Mouse (Mus musculus) hindbrain, embryonic 13.5 days (tissue): ENCODE data around the gene Ptges2. TPM values are rescaled to one million over a fixed set of nuclear protein-coding genes. Genes with fewer than 3 reads are reported as not detected.

Experiments used
- ATAC-seq: fragments of 200-750 bp; cut with Nextera tagmentation; 2 replicates; pipeline ENCODE4 v1.8.0; 2017; ENCODE audit warnings: moderate TSS enrichment; ENCODE audit not compliant: low FRiP score
- H3K27ac ChIP-seq: fragments of 300-500 bp; sonication (generic); 2 replicates; pipeline ENCODE4 v1.5.1; 2015; ENCODE audit warnings: inconsistent platforms, mild to moderate bottlenecking, moderate library complexity
- H3K27me3 ChIP-seq: fragments of 300-500 bp; sonication (generic); 2 replicates; pipeline ENCODE4 v1.6.1; 2015; ENCODE audit warnings: mild to moderate bottlenecking, inconsistent platforms
- H3K36me3 ChIP-seq: fragments of 300-500 bp; sonication (generic); 2 replicates; pipeline ENCODE4 v1.6.1; 2015; ENCODE audit warnings: mild to moderate bottlenecking, inconsistent platforms
- H3K4me1 ChIP-seq: fragments of 300-500 bp; sonication (generic); replicated peaks from 2 replicates; pipeline ENCODE4 v1.6.1; 2015; ENCODE audit warnings: inconsistent platforms
- H3K4me2 ChIP-seq: fragments of 300-500 bp; sonication (generic); 2 replicates; pipeline ENCODE4 v1.6.1; 2015; ENCODE audit warnings: inconsistent platforms, mild to moderate bottlenecking, moderate library complexity
- H3K4me3 ChIP-seq: fragments of 300-500 bp; sonication (generic); 2 replicates; pipeline ENCODE4 v1.5.1; 2015; ENCODE audit warnings: mild to moderate bottlenecking, inconsistent platforms
- H3K9ac ChIP-seq: fragments of 300-500 bp; sonication (generic); 2 replicates; pipeline ENCODE4 v1.6.1; 2015; ENCODE audit warnings: mild to moderate bottlenecking, inconsistent platforms
- H3K9me3 ChIP-seq: fragments of 300-500 bp; sonication (generic); 2 replicates; pipeline ENCODE4 v1.6.1; 2016; ENCODE audit warnings: inconsistent platforms
- WGBS: fragments of 180-500 bp; shearing (Covaris S2); methylation state at CpG from one replicate; pipeline ENCODE4 v1.1.7; 2015; 5-methylcytosine and 5-hydroxymethylcytosine counted together
- polyA plus RNA-seq: library from polyadenylated mRNA; unstranded; fragments of >200 nt; fragmentation: Nextera tagmentation; extraction: Ambion mirVana; gene quantifications from 2 replicates; pipeline ENCODE4 v1.2.1, GENCODE M21; 2015

Ptges2 gene
- polyA plus RNA-seq, 1 experiment from 2014 or later = 41.2 TPM

- Histone ChIP-seq H3K9me3 (no peaks in the 10 kb centered on the region), H3K27me3 (no peaks in the 10 kb centered on the region), H3K9ac (peak overlapping the region; percentile 87), H3K27ac (peak overlapping the region; percentile 96), H3K36me3 (peaks cover 12% of the 10 kb centered on the region; the same call in 1 of the 2 replicates), H3K4me3 (peak overlapping the region; percentile 77), H3K4me2 (peak overlapping the region; percentile 79), H3K4me1 (peaks cover 45% of the 10 kb centered on the region)
- 0% methylated on average over 25 of the region's 25 CpGs for WGBS
- ATAC-seq = peak; percentile 97
Measured at GRCm38 (mm10) chr2:32451870-32452372, 56.2 kb downstream of the Ptges2 start.

DNA sequence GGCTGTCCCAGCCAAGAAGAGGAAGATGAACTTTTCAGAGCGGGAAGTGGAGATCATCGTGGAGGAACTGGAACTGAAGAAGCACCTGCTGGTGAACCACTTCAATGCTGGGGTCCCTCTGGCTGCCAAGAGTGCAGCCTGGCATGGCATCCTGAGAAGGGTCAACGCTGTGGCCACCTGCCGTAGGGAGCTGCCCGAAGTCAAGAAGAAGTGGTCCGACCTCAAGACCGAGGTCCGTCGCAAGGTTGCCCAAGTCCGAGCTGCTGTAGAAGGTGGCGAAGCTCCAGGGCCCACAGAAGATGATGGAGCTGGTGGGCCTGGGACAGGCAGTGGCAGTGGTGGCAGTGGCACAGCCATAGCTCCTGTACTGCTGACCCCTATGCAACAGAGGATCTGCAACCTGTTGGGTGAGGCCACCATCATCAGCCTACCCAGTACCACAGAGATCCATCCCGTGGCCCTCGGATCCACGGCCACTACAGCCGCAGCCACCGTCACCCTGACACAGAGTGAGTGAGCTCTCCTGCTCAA lies 56.8 kb downstream of the Ptges2 start:
- peaks cover 42% of the 10 kb centered on the region for H3K4me1 ChIP-seq
- H3K27ac ChIP-seq = peak overlapping the region; percentile 52
- H3K4me2 ChIP-seq = peak overlapping the region; percentile 79
- 95% methylated on average over 16 of the region's 16 CpGs for WGBS
- H3K9ac ChIP-seq = no peak overlapping the region
- no peaks in the 10 kb centered on the region for H3K27me3 ChIP-seq
- H3K9me3 ChIP-seq = no peaks in the 10 kb centered on the region
- H3K36me3 ChIP-seq = peaks cover 12% of the 10 kb centered on the region; the same call in 1 of the 2 replicates
- peak overlapping the region; percentile 77 for H3K4me3 ChIP-seq
- ATAC-seq = peak; percentile 9

DNA sequence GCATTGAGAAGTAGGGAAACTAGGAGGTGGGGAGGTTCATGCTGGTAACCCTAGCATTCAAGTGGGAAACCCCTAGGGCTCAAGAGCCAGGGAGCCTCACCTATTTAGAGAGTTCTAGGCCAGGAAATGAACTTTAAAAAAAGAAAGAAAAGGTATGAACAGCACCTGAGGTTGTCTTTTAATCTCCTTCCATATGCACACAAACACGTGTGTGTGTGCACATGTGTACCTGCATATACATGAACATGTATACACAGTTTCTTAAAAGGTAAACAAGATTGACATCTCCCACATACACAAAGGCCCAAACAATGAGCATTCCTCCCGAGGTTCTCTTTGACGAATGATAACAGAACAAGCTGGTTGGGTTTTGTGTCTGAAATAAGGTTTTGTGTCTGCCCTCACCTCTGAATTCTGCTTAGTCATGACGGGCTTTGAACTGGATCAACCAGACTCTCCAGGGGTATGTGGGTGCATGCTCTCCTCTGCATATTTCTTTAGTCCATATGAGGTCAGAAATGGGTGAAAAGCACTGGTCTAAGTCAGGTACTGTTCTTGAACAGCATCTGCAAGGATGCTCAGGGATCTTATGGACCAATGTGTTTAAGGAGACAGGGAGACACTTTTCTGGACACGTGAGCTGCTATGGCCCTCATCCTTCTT lies 58.1 kb downstream of the Ptges2 start:
- WGBS = 84% methylated on average over 5 of the region's 5 CpGs
- Histone ChIP-seq H3K27ac (no peak overlapping the region), H3K9ac (no peak overlapping the region; the same call in 1 of the 2 replicates), H3K4me1 (peaks cover 40% of the 10 kb centered on the region), H3K4me2 (no peak overlapping the region), H3K9me3 (no peaks in the 10 kb centered on the region), H3K27me3 (no peaks in the 10 kb centered on the region), H3K4me3 (no peak overlapping the region), H3K36me3 (peaks cover 12% of the 10 kb centered on the region; the same call in 1 of the 2 replicates)
- no peak for ATAC-seq

DNA sequence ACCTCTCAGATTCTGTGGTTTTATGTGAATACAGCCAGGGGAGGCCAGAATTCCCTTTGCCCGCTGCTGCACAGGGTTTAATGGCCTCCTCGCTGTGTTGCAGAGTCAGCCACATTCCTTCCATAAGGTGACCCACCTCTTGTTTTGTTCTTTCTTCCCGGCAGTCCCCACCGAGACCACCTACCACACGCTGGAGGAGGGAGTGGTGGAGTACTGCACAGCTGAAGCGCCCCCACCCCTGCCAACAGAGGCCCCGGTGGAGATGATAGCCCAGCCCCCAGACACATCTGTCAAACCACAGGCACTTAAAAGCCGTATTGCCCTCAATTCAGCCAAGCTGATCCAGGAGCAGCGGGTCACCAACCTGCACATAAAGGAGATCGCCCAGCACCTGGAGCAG lies 58.9 kb downstream of the Ptges2 start:
- Histone ChIP-seq H3K4me1 (peaks cover 35% of the 10 kb centered on the region), H3K27me3 (no peaks in the 10 kb centered on the region), H3K36me3 (peaks cover 12% of the 10 kb centered on the region; the same call in 1 of the 2 replicates), H3K4me3 (no peak overlapping the region), H3K27ac (no peak overlapping the region), H3K9ac (no peak overlapping the region), H3K4me2 (no peak overlapping the region), H3K9me3 (no peaks in the 10 kb centered on the region)
- 89% methylated on average over 10 of the region's 10 CpGs for WGBS
- no peak for ATAC-seq

DNA sequence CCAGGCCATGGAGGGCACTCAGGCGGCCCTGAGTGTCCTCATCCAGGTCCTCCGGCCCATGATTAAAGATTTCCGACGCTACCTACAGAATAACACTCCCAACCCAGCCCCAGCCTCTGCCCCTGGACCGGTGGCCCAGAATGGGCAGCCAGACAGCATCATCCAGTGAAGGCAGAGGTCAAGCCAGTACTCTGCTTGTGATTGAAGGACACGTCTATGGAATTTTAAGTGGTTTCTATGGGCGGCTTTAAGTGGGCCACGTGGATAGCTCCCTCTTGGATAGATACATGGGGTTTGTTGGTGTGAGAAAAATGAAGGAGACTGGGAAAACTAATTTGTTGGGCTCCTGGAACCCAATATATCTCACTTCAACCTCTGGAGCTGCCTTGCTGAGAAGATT lies 59.4 kb downstream of the Ptges2 start:
- Histone ChIP-seq H3K27me3 (no peaks in the 10 kb centered on the region), H3K9me3 (no peaks in the 10 kb centered on the region), H3K27ac (no peak overlapping the region), H3K4me2 (no peak overlapping the region), H3K36me3 (peaks cover 12% of the 10 kb centered on the region; the same call in 1 of the 2 replicates), H3K4me3 (no peak overlapping the region), H3K9ac (no peak overlapping the region), H3K4me1 (peaks cover 31% of the 10 kb centered on the region)
- no peak for ATAC-seq
- WGBS = 94% methylated on average over 8 of the region's 8 CpGs

Other genes starting within 250 kb of the Ptges2 start
- gene Prrc2b, start 244.8 kb upstream of the Ptges2 start, polyA plus RNA-seq = 65.8 and 68.8 TPM in 2 replicates
- 24.4 and 24.9 TPM in 2 replicates for gene Pomt1, start 159.3 kb upstream of the Ptges2 start, polyA plus RNA-seq
- gene Uck1, start 135.7 kb upstream of the Ptges2 start, polyA plus RNA-seq = 78.6 and 80.2 TPM in 2 replicates
- gene Golga2, start 108.5 kb upstream of the Ptges2 start, polyA plus RNA-seq = 25.6 and 26.5 TPM in 2 replicates
- 437 and 458 TPM in 2 replicates for gene Swi5, start 107.8 kb upstream of the Ptges2 start, polyA plus RNA-seq
- 52.4 and 53.7 TPM in 2 replicates for gene Ciz1, start 43.6 kb upstream of the Ptges2 start, polyA plus RNA-seq
- gene Dnm1, start 42.6 kb upstream of the Ptges2 start, polyA plus RNA-seq = 42.7 and 44.3 TPM in 2 replicates
- gene 1110008P14Rik, start 14.0 kb upstream of the Ptges2 start, polyA plus RNA-seq = 103 and 108 TPM in 2 replicates
- 1.0 TPM in 1 of 2 replicates, not detected in the other for gene Lcn2, start 7.6 kb upstream of the Ptges2 start, polyA plus RNA-seq
- gene Naif1, start 54.6 kb downstream of the Ptges2 start, polyA plus RNA-seq = 5.1 and 5.9 TPM in 2 replicates
- gene Slc25a25, start 55.5 kb downstream of the Ptges2 start, polyA plus RNA-seq = 46.2 and 50.1 TPM in 2 replicates
- gene Fam102a, start 139.4 kb downstream of the Ptges2 start, polyA plus RNA-seq = 7.0 and 7.1 TPM in 2 replicates
- gene Dpm2, start 175.0 kb downstream of the Ptges2 start, polyA plus RNA-seq = 142 and 145 TPM in 2 replicates
- gene Pip5kl1, start 178.9 kb downstream of the Ptges2 start, polyA plus RNA-seq = 9.0 and 9.6 TPM in 2 replicates
- gene 9430097D07Rik, start 179.8 kb downstream of the Ptges2 start, polyA plus RNA-seq = 0.53 and 0.56 TPM in 2 replicates
- 22.8 and 23.4 TPM in 2 replicates for gene St6galnac4, start 191.2 kb downstream of the Ptges2 start, polyA plus RNA-seq
- gene St6galnac6, start 203.8 kb downstream of the Ptges2 start, polyA plus RNA-seq = 13.1 and 13.5 TPM in 2 replicates
- 68.9 and 71.5 TPM in 2 replicates for gene Ak1, start 225.9 kb downstream of the Ptges2 start, polyA plus RNA-seq